Mouse (Mus musculus): ENCODE measurements around the gene Grin2a. TPM values are rescaled to one million over a fixed set of nuclear protein-coding genes. Genes with fewer than 3 reads are reported as not detected.

Grin2a gene
- total and polyA plus RNA-seq, 3 experiments = not detected

- no peak overlapping the region for H3K9ac ChIP-seq (ENCODE audit: control insufficient read depth, low read depth, low read length, poor library complexity, severe bottlenecking)
- no peaks in the 10 kb centered on the region for H3K79me2 ChIP-seq (ENCODE audit: control insufficient read depth, insufficient read depth, low read length, poor library complexity)
- no peaks in the 10 kb centered on the region for H3K36me3 ChIP-seq (ENCODE audit: control insufficient read depth in 1 of 2, insufficient read depth in 2 of 2, low read length in 2 of 2)
- DNase-seq (ENCODE audit: low read depth, low spot score) = no peak
- H3K27me3 ChIP-seq (ENCODE audit: control insufficient read depth in 1 of 2, insufficient read depth in 2 of 2, low read length in 2 of 2) = no peaks in the 10 kb centered on the region
- no peak overlapping the region for H3K27ac ChIP-seq (ENCODE audit: control insufficient read depth, low read depth, low read length)
- no peaks in the 10 kb centered on the region for H3K9me3 ChIP-seq (replicated peaks; ENCODE audit: insufficient read depth, low read length)
- TF ChIP-seq POLR2AphosphoS2 (IDR thresholded peaks at IDR 0.05; ENCODE audit: low read length) = no peak
- no peak for TF ChIP-seq RAD21 (IDR thresholded peaks at IDR 0.05; ENCODE audit: low read depth, low read length)
- no peak for TF ChIP-seq BHLHE40 (IDR thresholded peaks at IDR 0.05; ENCODE audit: borderline replicate concordance, low read depth, low read length)
- TF ChIP-seq NELFE (IDR thresholded peaks at IDR 0.05; ENCODE audit: low read depth, low read length) = no peak
- TF ChIP-seq USF1 (IDR thresholded peaks at IDR 0.05; ENCODE audit: low read depth, low read length) = no peak
- no peak for TF ChIP-seq MYB (IDR thresholded peaks at IDR 0.05; ENCODE audit: low read depth, low read length)
- TF ChIP-seq MXI1 (IDR thresholded peaks at IDR 0.05; ENCODE audit: low read depth, low read length) = no peak
- TF ChIP-seq USF2 (IDR thresholded peaks at IDR 0.05; ENCODE audit: borderline replicate concordance in 1 of 2, insufficient read depth in 1 of 2, low read depth in 1 of 2, low read length in 2 of 2) = no peak
- no peak for TF ChIP-seq ZNF384 (IDR thresholded peaks at IDR 0.05; ENCODE audit: low read depth, low read length)
- TF ChIP-seq MAFK (IDR thresholded peaks at IDR 0.05; ENCODE audit: borderline replicate concordance, low read depth, low read length) = no peak
- no peak for TF ChIP-seq GABPA (IDR thresholded peaks at IDR 0.05; ENCODE audit: low read depth, low read length)
- TF ChIP-seq MEF2A (IDR thresholded peaks at IDR 0.05; ENCODE audit: extremely low read depth, insufficient replicate concordance, low read depth, low read length, poor library complexity, severe bottlenecking) = no peak
- TF ChIP-seq TBP (IDR thresholded peaks at IDR 0.05; ENCODE audit: low read depth, low read length) = no peak
- TF ChIP-seq POLR2A (IDR thresholded peaks at IDR 0.05; ENCODE audit: control insufficient read depth in 1 of 2, insufficient read depth in 1 of 2, low read depth in 1 of 2, low read length in 2 of 2, poor library complexity in 1 of 2) = no peak
- H3K4me1 ChIP-seq (ENCODE audit: control insufficient read depth in 1 of 2, insufficient read depth in 2 of 2, low read length in 2 of 2) = no peaks in the 10 kb centered on the region
- no peak overlapping the region for H3K4me3 ChIP-seq (ENCODE audit: control insufficient read depth in 1 of 2, insufficient read depth in 1 of 2, low read depth in 2 of 2, low read length in 2 of 2)
These were observed 227.0 kb downstream of the Grin2a start for GRCm38 (mm10) chr16:9768356-9768755.

- H3K79me2 ChIP-seq (ENCODE audit: control insufficient read depth, insufficient read depth, low read length, poor library complexity) = no peaks in the 10 kb centered on the region
- H3K36me3 ChIP-seq (ENCODE audit: control insufficient read depth in 1 of 2, insufficient read depth in 2 of 2, low read length in 2 of 2) = no peaks in the 10 kb centered on the region
- no peaks in the 10 kb centered on the region for H3K4me1 ChIP-seq (ENCODE audit: control insufficient read depth in 1 of 2, insufficient read depth in 2 of 2, low read length in 2 of 2)
- no peak overlapping the region for H3K4me3 ChIP-seq (ENCODE audit: control insufficient read depth in 1 of 2, insufficient read depth in 1 of 2, low read depth in 2 of 2, low read length in 2 of 2)
- H3K27ac ChIP-seq (ENCODE audit: control insufficient read depth, low read depth, low read length) = no peak overlapping the region
- H3K27me3 ChIP-seq (ENCODE audit: control insufficient read depth in 1 of 2, insufficient read depth in 2 of 2, low read length in 2 of 2) = no peaks in the 10 kb centered on the region
- H3K9ac ChIP-seq (ENCODE audit: control insufficient read depth, low read depth, low read length, poor library complexity, severe bottlenecking) = no peak overlapping the region
- TF ChIP-seq BHLHE40 (IDR thresholded peaks at IDR 0.05; ENCODE audit: borderline replicate concordance, low read depth, low read length) = no peak
- no peak for TF ChIP-seq NELFE (IDR thresholded peaks at IDR 0.05; ENCODE audit: low read depth, low read length)
- TF ChIP-seq MYC (IDR thresholded peaks at IDR 0.05; ENCODE audit: low read depth, low read length) = no peak
- TF ChIP-seq MAX (IDR thresholded peaks at IDR 0.05; ENCODE audit: low read length) = no peak
- TF ChIP-seq GABPA (IDR thresholded peaks at IDR 0.05; ENCODE audit: low read depth, low read length) = no peak
- no peak for TF ChIP-seq ETS1 (IDR thresholded peaks at IDR 0.05; ENCODE audit: low read depth, low read length)
- no peak for TF ChIP-seq POLR2AphosphoS5 (IDR thresholded peaks at IDR 0.05; ENCODE audit: borderline replicate concordance, low read depth, low read length)
- no peak for TF ChIP-seq RAD21 (IDR thresholded peaks at IDR 0.05; ENCODE audit: low read depth, low read length)
- TF ChIP-seq SMC3 (IDR thresholded peaks at IDR 0.05; ENCODE audit: low read depth, low read length) = no peak
- TF ChIP-seq HCFC1 (IDR thresholded peaks at IDR 0.05; ENCODE audit: low read depth, low read length) = no peak
- DNase-seq (ENCODE audit: low read depth, low spot score) = no peak
- no peaks in the 10 kb centered on the region for H3K9me3 ChIP-seq (replicated peaks; ENCODE audit: insufficient read depth, low read length)
These were observed 227.4 kb downstream of the Grin2a start for GRCm38 (mm10) chr16:9767946-9768345.

Measured in MEL (cell line).